Mouse (Mus musculus) testis, adult 2 months (tissue): ENCODE measurements around the gene Akt1s1.

Experiments used
- CTCF ChIP-seq: fragments of 200-500 bp; IDR thresholded peaks from 2 replicates; pipeline ENCODE4 v1.5.1; 2012; ENCODE audit warnings: low read depth, mild to moderate bottlenecking, inconsistent platforms, low read length, moderate library complexity; ENCODE audit not compliant: control insufficient read depth, insufficient read depth, insufficient replicate concordance
- POLR2A ChIP-seq: fragments of 200-500 bp; IDR thresholded peaks from 2 replicates; pipeline ENCODE4 v1.6.1; 2012; ENCODE audit warnings: low read depth, mild to moderate bottlenecking, inconsistent platforms, low read length, moderate library complexity; ENCODE audit not compliant: control insufficient read depth

GRCm38 (mm10) chr7:44888256-44889105, 39.7 kb downstream of the Akt1s1 start:
- no peak for TF ChIP-seq POLR2A
- TF ChIP-seq CTCF, result no peak
